22 mouse cellular contexts compared by ENCODE assay signal in the genomic region with DNA sequence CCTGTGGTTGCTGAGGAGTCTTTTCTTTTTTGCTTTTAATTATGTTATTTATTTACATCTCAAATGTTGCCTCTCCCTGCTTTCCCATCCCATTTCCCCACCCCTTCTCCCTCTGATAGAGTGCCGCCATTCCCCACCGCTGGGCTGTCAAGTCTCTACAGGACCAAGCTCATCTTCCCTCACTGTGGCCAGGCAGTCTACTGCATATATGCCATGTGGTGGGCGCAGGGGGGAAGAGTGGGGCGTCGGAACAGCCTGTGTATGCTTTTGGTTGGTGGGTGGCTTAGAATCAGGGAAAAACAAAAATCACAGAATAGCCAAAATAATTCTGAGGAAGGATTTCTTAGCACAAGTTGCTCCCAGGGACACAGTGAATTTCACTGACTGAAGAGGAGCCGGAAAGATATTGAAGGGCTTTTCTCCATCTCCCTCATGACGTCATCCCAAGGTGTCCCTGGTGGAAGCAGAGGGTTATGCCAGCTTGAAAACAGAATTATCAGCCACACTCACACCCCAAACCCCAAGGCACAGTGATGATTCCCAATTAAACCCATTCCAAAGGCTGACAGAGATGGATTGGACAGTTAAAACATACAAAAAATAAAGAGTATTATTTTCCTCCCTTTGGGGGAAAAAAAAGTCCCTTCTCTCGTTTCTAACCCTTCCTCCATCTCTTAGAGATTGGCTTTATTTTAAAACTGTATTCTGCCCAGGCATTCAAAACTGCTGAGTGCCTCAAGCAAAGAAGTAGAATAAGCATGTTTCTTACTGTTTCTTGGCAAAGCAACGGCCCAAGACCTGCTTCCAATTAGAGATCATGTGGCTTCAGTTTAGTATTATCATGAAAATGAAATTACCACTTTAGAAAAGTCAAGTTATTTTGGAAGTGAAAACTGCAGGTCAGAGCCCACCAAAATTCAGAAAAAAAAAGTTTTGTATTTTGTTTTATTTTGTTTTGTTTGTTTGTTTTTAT.
DNase-seq lines count a peak whose midpoint lies in the region; ATAC-seq and TF ChIP-seq lines count a peak whose summit lies in the region.
"Had no signal": no experiment of that assay in that cellular context is flagged by ENCODE, and none has a peak within 500 bp of the region (broad histone marks: within the 10 kb centered on the region; RNA-seq: fewer than 3 reads in every experiment).

No protein-coding gene starts in this region.

- no peak for ATAC-seq in embryonic facial prominence, embryonic 11.5 days (replicated peaks; ENCODE audit: insufficient number of reproducible peaks, low FRiP score, low TSS enrichment, low read depth)
- ATAC-seq in limb, embryonic 14.5 days (ENCODE audit: low FRiP score, low read depth), result no peak
- ATAC-seq in embryonic facial prominence, embryonic 12.5 days (ENCODE audit: insufficient number of reproducible peaks, insufficient read depth, low FRiP score, low TSS enrichment), result no peak
- no peak for ATAC-seq in stomach, postnatal 0 days (ENCODE audit: low FRiP score, low TSS enrichment)
- ATAC-seq: hindbrain, embryonic 16.5 days had no signal

- H3K36me3 ChIP-seq in embryonic facial prominence, embryonic 11.5 days (replicated peaks; ENCODE audit: control insufficient read depth, insufficient read depth, low read depth, low read length), result no peaks in the 10 kb centered on the region
- no peaks in the 10 kb centered on the region for H3K36me3 ChIP-seq in embryonic facial prominence, embryonic 10.5 days (replicated peaks)
- H3K36me3 ChIP-seq in limb, embryonic 14.5 days (ENCODE audit: control insufficient read depth, insufficient read depth, low read length), result no peaks in the 10 kb centered on the region
- H3K36me3 ChIP-seq in limb, embryonic 10.5 days, result no peaks in the 10 kb centered on the region
- H3K36me3 ChIP-seq in embryonic facial prominence, embryonic 12.5 days, result no peaks in the 10 kb centered on the region
- H3K36me3 ChIP-seq in stomach, postnatal 0 days (ENCODE audit: control insufficient read depth, insufficient read depth, low read length), result no peaks in the 10 kb centered on the region
- H3K36me3 ChIP-seq: G1E; limb, embryonic 12.5 days; liver, embryonic 15.5 days; midbrain, embryonic 12.5 days; neural tube, embryonic 15.5 days had no signal

- H3K27me3 ChIP-seq in embryonic facial prominence, embryonic 11.5 days (ENCODE audit: control insufficient read depth, insufficient read depth, low read length), result no peaks in the 10 kb centered on the region
- no peaks in the 10 kb centered on the region for H3K27me3 ChIP-seq in embryonic facial prominence, embryonic 10.5 days (replicated peaks; ENCODE audit: low read depth, poor library complexity, severe bottlenecking)
- H3K27me3 ChIP-seq in limb, embryonic 14.5 days (ENCODE audit: control insufficient read depth, insufficient read depth, low read length), result peaks cover 5% of the 10 kb centered on the region; the same call in 1 of the 2 replicates
- peaks cover 8% of the 10 kb centered on the region; the same call in 1 of the 2 replicates for H3K27me3 ChIP-seq in limb, embryonic 10.5 days (ENCODE audit: low read depth, poor library complexity, severe bottlenecking)
- no peaks in the 10 kb centered on the region for H3K27me3 ChIP-seq in embryonic facial prominence, embryonic 12.5 days
- no peaks in the 10 kb centered on the region for H3K27me3 ChIP-seq in stomach, postnatal 0 days (ENCODE audit: control insufficient read depth, insufficient read depth, low read length)
- H3K27me3 ChIP-seq: liver, embryonic 15.5 days; midbrain, embryonic 12.5 days; neural tube, embryonic 15.5 days had no signal

- no peaks in the 10 kb centered on the region for H3K9me3 ChIP-seq in embryonic facial prominence, embryonic 11.5 days (replicated peaks; ENCODE audit: control insufficient read depth, low read length)
- peaks cover 10% of the 10 kb centered on the region; the same call in 1 of the 2 replicates for H3K9me3 ChIP-seq in embryonic facial prominence, embryonic 10.5 days
- H3K9me3 ChIP-seq in limb, embryonic 14.5 days (ENCODE audit: control insufficient read depth, low read length), result peaks cover 6% of the 10 kb centered on the region; the same call in 1 of the 2 replicates
- no peaks in the 10 kb centered on the region; the same call in 1 of the 2 replicates for H3K9me3 ChIP-seq in limb, embryonic 10.5 days (replicated peaks)
- H3K9me3 ChIP-seq in embryonic facial prominence, embryonic 12.5 days, result 0 out of 2 replicates have a peak, but pooled peaks cover 6% of the 10 kb centered on the region
- H3K9me3 ChIP-seq in stomach, postnatal 0 days (ENCODE audit: control insufficient read depth, low read length), result no peaks in the 10 kb centered on the region
- H3K9me3 ChIP-seq: liver, embryonic 15.5 days had no signal

- no peak for TF ChIP-seq POLR2A in limb, embryonic 14.5 days (IDR thresholded peaks at IDR 0.05; ENCODE audit: borderline replicate concordance, extremely low read depth, insufficient read depth, insufficient read length)

- H3K4me2 ChIP-seq in embryonic facial prominence, embryonic 11.5 days (ENCODE audit: low read depth, low read length), result no peak overlapping the region
- no peak overlapping the region for H3K4me2 ChIP-seq in limb, embryonic 14.5 days (replicated peaks; ENCODE audit: low read depth, low read length, severe bottlenecking)
- no peak overlapping the region for H3K4me2 ChIP-seq in embryonic facial prominence, embryonic 12.5 days (replicated peaks)
- no peak overlapping the region for H3K4me2 ChIP-seq in stomach, postnatal 0 days (replicated peaks; ENCODE audit: low read depth)
- H3K4me2 ChIP-seq: limb, embryonic 12.5 days; liver, embryonic 15.5 days; midbrain, embryonic 12.5 days; neural tube, embryonic 15.5 days had no signal

- H3K9ac ChIP-seq in embryonic facial prominence, embryonic 11.5 days (replicated peaks; ENCODE audit: low read length), result no peak overlapping the region
- H3K9ac ChIP-seq in limb, embryonic 14.5 days (ENCODE audit: low read depth, low read length, severe bottlenecking), result no peak overlapping the region
- H3K9ac ChIP-seq in embryonic facial prominence, embryonic 12.5 days, result no peak overlapping the region
- H3K9ac ChIP-seq in stomach, postnatal 0 days (ENCODE audit: low read length), result no peak overlapping the region
- H3K9ac ChIP-seq: limb, embryonic 12.5 days; liver, embryonic 15.5 days; midbrain, embryonic 12.5 days; neural tube, embryonic 15.5 days had no signal

- TF ChIP-seq CTCF in stomach, postnatal 0 days (IDR thresholded peaks at IDR 0.05; ENCODE audit: low read depth), result peak; percentile 11; the same call in 1 of the 2 replicates

- 62% methylated on average over 9 of the region's 9 CpGs for WGBS in embryonic facial prominence, embryonic 11.5 days
- WGBS in embryonic facial prominence, embryonic 10.5 days, result 70% methylated on average over 9 of the region's 9 CpGs
- 64% methylated on average over 9 of the region's 9 CpGs for WGBS in limb, embryonic 14.5 days
- 78% methylated on average over 9 of the region's 9 CpGs for WGBS in limb, embryonic 10.5 days
- WGBS in embryonic facial prominence, embryonic 12.5 days, result 55% methylated on average over 9 of the region's 9 CpGs
- 72% methylated on average over 9 of the region's 9 CpGs for WGBS in stomach, postnatal 0 days

- H3K4me1 ChIP-seq in embryonic facial prominence, embryonic 11.5 days (ENCODE audit: control insufficient read depth, insufficient read depth, low read length), result no peaks in the 10 kb centered on the region
- H3K4me1 ChIP-seq in embryonic facial prominence, embryonic 10.5 days, result peaks cover 30% of the 10 kb centered on the region
- H3K4me1 ChIP-seq in limb, embryonic 14.5 days (ENCODE audit: control insufficient read depth, insufficient read depth, low read length), result peaks cover 8% of the 10 kb centered on the region; the same call in 1 of the 2 replicates
- H3K4me1 ChIP-seq in limb, embryonic 10.5 days, result peaks cover 11% of the 10 kb centered on the region; the same call in 1 of the 2 replicates
- peaks cover 34% of the 10 kb centered on the region for H3K4me1 ChIP-seq in embryonic facial prominence, embryonic 12.5 days
- H3K4me1 ChIP-seq in stomach, postnatal 0 days (replicated peaks; ENCODE audit: control insufficient read depth, insufficient read depth), result no peaks in the 10 kb centered on the region
- H3K4me1 ChIP-seq: liver, embryonic 15.5 days; midbrain, embryonic 12.5 days; neural tube, embryonic 15.5 days had no signal

- peak; percentile 70 for DNase-seq in embryonic facial prominence, embryonic 11.5 days (ENCODE audit: low spot score)
- no peak for DNase-seq in embryonic facial prominence, embryonic 10.5 days (ENCODE audit: low spot score)
- DNase-seq in limb, embryonic 14.5 days (ENCODE audit: low spot score), result peak; percentile 73
- no peak for DNase-seq in limb, embryonic 10.5 days (ENCODE audit: low spot score)
- no peak for DNase-seq in stomach, postnatal 0 days (ENCODE audit: low spot score)
- no peak for DNase-seq in lung, postnatal 14 days
- DNase-seq: adrenal gland, postnatal 36 days; cerebellum, adult 2 months; heart, adult 11 months; heart, postnatal 4 days; kidney, adult 11 months; right cerebral cortex, postnatal 4 days; thymus, postnatal 25 days had no signal

- TF ChIP-seq EP300 in stomach, postnatal 0 days (optimal IDR thresholded peaks at IDR 0.05), result no peak

- no peak overlapping the region for H3K4me3 ChIP-seq in embryonic facial prominence, embryonic 11.5 days (ENCODE audit: low read depth, low read length)
- no peak overlapping the region for H3K4me3 ChIP-seq in embryonic facial prominence, embryonic 10.5 days
- no peak overlapping the region for H3K4me3 ChIP-seq in limb, embryonic 14.5 days (replicated peaks; ENCODE audit: low read length)
- no peak overlapping the region for H3K4me3 ChIP-seq in limb, embryonic 10.5 days
- H3K4me3 ChIP-seq in embryonic facial prominence, embryonic 12.5 days, result no peak overlapping the region
- H3K4me3 ChIP-seq in stomach, postnatal 0 days (ENCODE audit: low read depth, low read length), result no peak overlapping the region
- H3K4me3 ChIP-seq: limb, embryonic 12.5 days; liver, embryonic 15.5 days; midbrain, embryonic 12.5 days; myocyte; neural tube, embryonic 15.5 days had no signal

- no peak overlapping the region for H3K27ac ChIP-seq in embryonic facial prominence, embryonic 11.5 days (replicated peaks; ENCODE audit: low read depth, low read length)
- H3K27ac ChIP-seq in embryonic facial prominence, embryonic 10.5 days (replicated peaks), result no peak overlapping the region; the same call in 1 of the 2 replicates
- no peak overlapping the region for H3K27ac ChIP-seq in limb, embryonic 14.5 days (replicated peaks; ENCODE audit: low read depth, low read length)
- H3K27ac ChIP-seq in limb, embryonic 10.5 days, result no peak overlapping the region
- peak overlapping the region; percentile 79 for H3K27ac ChIP-seq in embryonic facial prominence, embryonic 12.5 days
- H3K27ac ChIP-seq in stomach, postnatal 0 days (replicated peaks), result no peak overlapping the region
- H3K27ac ChIP-seq: kidney, postnatal 0 days; limb, embryonic 12.5 days; liver, embryonic 15.5 days; midbrain, embryonic 12.5 days; neural tube, embryonic 15.5 days had no signal

Comparison
In these comparisons a context has a peak if more than half of its experiments do, and no peak if none do; other contexts are left out.
1. DNase-seq: peak in embryonic facial prominence, embryonic 11.5 days (single experiment) and limb, embryonic 14.5 days (single experiment); none in embryonic facial prominence, embryonic 10.5 days (single experiment), limb, embryonic 10.5 days (single experiment), stomach, postnatal 0 days (single experiment) and lung, postnatal 14 days (single experiment).